Mouse (Mus musculus): ENCODE results near the gene Zscan4-ps2. TPM values are rescaled to one million over a fixed set of nuclear protein-coding genes. Genes with fewer than 3 reads are reported as not detected.
"Not testable (repeated sequence)": the region's sequence is repeated elsewhere in the genome, so short reads cannot be mapped to it uniquely, and the experiment has no call there.

Zscan4-ps2 gene
- 0.09 TPM in 1 of 2 replicates, not detected in the other for polyA plus RNA-seq (2015; fragmentation: Nextera tagmentation; extraction: Ambion mirVana)

- not testable (repeated sequence) for DNase-seq (ENCODE audit: low spot score)
Observed at GRCm38 (mm10) chr7:11514010-11514409, at the start of gene Zscan4-ps2. TSS of gene Zscan4-ps2 (plus strand) at chr7:11514310.

Other genes with a start within 250 kb of the Zscan4-ps2 start
- gene Zscan4e, start 203.6 kb upstream of the Zscan4-ps2 start, polyA plus RNA-seq (2015; fragmentation: Nextera tagmentation; extraction: Ambion mirVana) = not detected in 2 replicates
- gene Zscan4f, start 116.4 kb upstream of the Zscan4-ps2 start, polyA plus RNA-seq (2015; fragmentation: Nextera tagmentation; extraction: Ambion mirVana) = not detected in 2 replicates
- gene Zscan4-ps3, start 95.0 kb downstream of the Zscan4-ps2 start, polyA plus RNA-seq (2015; fragmentation: Nextera tagmentation; extraction: Ambion mirVana) = not detected in 2 replicates
- gene Vmn1r72, start 165.8 kb downstream of the Zscan4-ps2 start, polyA plus RNA-seq (2015; fragmentation: Nextera tagmentation; extraction: Ambion mirVana) = not detected in 2 replicates
- not detected in 2 replicates for gene Vmn1r73, start 216.0 kb downstream of the Zscan4-ps2 start, polyA plus RNA-seq (2015; fragmentation: Nextera tagmentation; extraction: Ambion mirVana)

Data from thymus, postnatal 0 days (tissue).